Mouse (Mus musculus) urinary bladder, postnatal 36 days (tissue): ENCODE measurements around the gene Sfi1.
"Not testable (repeated sequence)": the region's sequence is repeated elsewhere in the genome, so short reads cannot be mapped to it uniquely, and the experiment has no call there.

ENCODE experiments used
- DNase-seq, 2 experiments: peaks; one replicate each; pipeline ENCODE4 v3.0.0; 2022; ENCODE audit warnings: low spot score in 2 of 2, mixed read lengths in 1 of 2

Gene Sfi1

GRCm38 (mm10) chr11:3104501-3105260, 88.6 kb downstream of the Sfi1 start:
- DNase-seq, result not testable (repeated sequence)

- DNase-seq, result no peak
Measured at GRCm38 (mm10) chr11:3103619-3104164, 89.6 kb downstream of the Sfi1 start.

DNA sequence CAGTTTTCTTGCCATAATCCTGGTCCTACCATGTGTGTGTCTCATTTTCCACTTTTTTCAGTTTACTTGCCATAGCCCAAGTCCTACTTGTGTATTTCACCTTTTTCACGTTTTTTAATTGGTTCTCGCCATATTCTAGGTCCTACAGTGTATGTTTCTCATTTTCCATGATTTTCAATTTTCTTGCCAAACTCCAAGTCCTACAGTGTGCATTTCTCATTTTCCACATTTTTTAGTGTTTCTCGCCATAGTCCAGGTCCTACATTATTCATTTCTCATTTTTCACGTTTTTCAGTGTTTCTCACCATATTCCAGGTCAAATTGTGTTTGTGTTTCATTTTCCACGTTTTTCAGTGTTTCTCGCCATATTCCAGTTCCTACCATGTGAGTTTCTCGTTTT, 90.6 kb downstream of the Sfi1 start:
- DNase-seq, result not testable (repeated sequence)

GRCm38 (mm10) chr11:3101875-3102494, 91.3 kb downstream of the Sfi1 start:
- no peak for DNase-seq

DNA sequence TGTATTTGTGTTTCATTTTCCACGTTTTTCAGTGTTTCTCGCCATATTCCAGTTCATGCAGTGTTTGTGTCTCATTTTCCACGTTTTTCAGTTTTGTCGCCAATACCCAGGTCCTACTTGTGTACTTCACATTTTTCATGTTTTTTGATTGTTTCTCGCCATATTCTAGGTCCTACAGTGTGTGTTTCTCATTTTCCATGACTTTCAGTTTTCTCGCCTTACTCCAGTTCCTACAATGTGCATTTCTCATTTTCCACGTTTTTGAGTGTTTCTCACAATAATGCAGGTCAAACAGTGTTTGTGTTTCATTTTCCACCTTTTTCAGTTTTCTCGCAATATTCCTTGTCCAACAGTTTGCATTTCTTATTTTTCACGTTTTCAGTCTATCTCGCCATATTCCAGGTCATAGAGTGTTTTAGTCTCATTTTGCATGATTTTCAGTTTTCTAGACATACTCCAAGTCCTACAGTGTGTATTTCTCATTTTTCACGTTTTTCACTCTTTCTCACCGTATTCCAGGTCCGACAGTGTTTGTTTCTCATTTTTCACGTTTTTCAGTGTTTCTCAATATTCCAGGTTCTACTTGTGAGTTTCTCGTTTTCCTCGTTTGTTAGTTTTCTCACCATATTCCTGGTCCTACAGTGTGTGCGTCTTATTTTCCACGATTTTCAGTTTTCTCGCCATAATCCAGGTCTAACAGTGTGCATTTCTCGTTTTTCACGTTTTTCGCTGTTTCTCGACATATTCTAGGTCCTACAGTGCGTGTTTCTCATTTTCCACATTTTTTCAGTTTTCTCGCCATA, 92.0 kb downstream of the Sfi1 start:
- DNase-seq, result no peak

GRCm38 (mm10) chr11:3100066-3100645, 93.1 kb downstream of the Sfi1 start:
- DNase-seq, result not testable (repeated sequence)
